Mouse (Mus musculus) kidney, adult 18-20 months (tissue): ENCODE results near the gene Shc2.

Experiments
- DNase-seq: peaks from one replicate; pipeline ENCODE4 v3.0.0; 2021

Gene Shc2

GRCm38 (mm10) chr10:79612192-79613135 lies 25.3 kb downstream of the Shc2 start:
- DNase-seq, result no peak

GRCm38 (mm10) chr10:79611296-79611695 lies 26.4 kb downstream of the Shc2 start:
- DNase-seq, result no peak

- no peak for DNase-seq
These were observed 28.4 kb downstream of the Shc2 start for GRCm38 (mm10) chr10:79609276-79609675.

DNA sequence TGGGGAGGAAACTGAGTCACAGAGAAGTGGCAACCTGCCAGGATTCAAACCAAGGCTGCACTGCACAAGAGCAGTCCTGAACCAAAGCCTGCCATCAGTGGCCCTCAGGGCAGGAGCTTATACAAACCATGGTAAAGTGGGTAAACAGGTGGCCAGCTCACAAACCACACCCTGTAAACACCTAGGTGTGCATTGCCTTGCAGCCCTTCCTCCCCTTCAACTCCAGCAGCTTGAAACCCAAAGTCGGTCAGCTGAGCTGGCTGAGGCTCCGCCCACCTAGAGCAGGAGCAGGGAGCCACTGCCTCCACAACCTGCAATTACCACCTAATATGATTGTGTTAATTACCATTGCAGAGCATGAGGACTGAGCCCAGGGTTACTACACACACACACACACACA lies 29.8 kb downstream of the Shc2 start:
- no peak for DNase-seq

DNA sequence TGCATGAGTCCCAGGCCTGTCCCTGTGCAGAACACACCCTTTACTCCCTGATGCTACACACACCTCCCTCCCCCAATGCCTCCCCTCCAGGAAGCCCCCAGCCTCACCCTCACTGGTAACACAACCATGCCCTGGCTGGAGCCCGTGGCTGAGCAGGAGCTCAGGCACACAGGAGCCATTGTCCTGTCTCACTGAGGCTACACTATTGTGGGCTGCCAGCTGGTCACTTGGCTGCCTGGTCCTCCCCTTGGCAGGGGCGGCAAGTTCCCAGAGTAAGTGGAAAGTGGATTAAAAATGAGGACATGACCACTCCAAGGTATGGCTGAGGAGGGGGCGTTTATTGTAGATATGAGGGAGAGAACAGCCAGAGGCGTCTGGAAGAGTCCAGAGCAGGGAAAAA lies 31.2 kb downstream of the Shc2 start:
- DNase-seq, result no peak

GRCm38 (mm10) chr10:79597936-79598230 lies 39.8 kb downstream of the Shc2 start:
- no peak for DNase-seq

DNA sequence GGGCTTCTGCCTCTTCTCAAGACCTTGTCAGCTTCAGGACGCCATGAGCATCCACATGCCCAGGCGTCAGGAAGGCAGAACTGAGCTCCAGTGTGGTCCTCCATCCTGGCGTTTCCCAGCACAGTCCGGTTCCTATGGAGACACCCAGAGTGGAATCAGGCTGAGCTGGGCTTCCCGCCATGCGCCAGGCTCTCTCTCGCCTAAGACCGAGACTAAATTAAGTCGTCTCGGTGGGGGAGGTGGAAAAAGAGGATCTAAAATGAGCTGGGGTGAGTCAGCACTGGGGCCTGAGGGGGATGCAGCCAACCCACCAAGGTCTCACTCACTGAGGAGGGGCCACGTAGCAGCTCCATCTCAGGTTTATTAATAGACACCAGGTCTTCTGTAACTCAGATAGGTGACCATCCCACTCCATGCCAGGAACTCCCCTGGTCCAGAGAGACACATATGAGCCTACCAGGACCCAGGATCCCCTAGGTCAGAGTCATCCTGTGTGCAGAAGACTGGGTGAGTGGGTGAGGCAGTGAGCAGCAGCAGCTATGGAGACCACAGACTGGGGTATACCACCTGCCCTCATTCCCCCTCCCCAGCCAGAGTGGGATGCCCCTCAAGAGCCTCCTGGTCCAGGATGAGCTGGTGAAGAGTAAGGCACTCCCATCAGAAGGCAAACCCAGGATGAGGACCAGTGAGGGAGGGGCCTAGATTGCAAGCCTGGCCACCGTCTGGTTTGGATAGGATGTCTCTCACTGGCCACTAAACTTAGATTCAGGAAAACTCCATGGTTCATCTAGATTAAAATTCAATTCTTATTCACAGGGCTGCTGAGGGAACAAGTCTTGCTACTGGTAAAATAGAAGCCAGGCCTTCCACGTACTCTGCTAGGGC lies 40.4 kb downstream of the Shc2 start:
- no peak for DNase-seq

DNA sequence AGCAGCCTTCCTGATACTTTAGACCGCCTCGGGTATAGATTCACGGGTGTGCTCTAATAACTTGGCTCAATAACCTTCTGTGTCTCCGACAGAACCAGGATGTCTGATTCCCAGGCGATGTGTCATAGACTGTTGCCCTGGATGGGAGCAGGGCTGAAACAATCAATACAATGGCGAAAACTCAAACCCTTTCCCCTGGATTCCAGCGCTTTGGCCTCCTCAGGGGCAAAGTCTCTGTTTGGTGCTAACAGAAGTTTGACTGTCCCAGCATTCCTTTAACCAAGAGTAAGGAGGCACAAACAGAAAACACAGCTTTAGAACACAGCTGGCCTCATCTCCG lies 42.2 kb downstream of the Shc2 start:
- no peak for DNase-seq

- DNase-seq, result peak; percentile 52
These were observed 42.7 kb downstream of the Shc2 start for GRCm38 (mm10) chr10:79594872-79595589.

- DNase-seq, result no peak
These were observed 43.6 kb downstream of the Shc2 start for GRCm38 (mm10) chr10:79594111-79594510.

DNA sequence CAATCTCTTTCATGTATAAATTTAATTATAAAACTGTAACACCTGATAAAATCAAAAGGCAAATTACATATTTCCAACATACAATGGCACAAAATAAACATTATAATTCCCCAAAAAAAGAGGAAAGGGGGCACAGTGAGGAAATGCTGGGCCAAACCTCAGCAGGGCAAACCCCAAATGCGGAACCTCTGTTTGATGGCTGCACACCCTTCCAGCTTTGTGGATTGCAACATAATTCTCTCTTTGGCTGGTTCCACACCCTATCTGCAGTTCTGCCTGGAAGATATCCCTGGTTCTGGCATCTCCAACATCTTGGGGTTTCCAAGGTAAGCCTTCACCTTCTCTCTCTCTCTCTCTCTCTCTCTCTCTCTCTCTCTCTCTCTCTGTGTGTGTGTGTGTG lies 47.0 kb downstream of the Shc2 start:
- no peak for DNase-seq

- DNase-seq, result no peak
These were observed 50.0 kb downstream of the Shc2 start for GRCm38 (mm10) chr10:79587752-79588126.

- DNase-seq, result no peak
These were observed 50.5 kb downstream of the Shc2 start, which contains the start of gene Theg for GRCm38 (mm10) chr10:79587061-79587751. Gene Theg, minus strand, starts transcription at chr10:79587331.

DNA sequence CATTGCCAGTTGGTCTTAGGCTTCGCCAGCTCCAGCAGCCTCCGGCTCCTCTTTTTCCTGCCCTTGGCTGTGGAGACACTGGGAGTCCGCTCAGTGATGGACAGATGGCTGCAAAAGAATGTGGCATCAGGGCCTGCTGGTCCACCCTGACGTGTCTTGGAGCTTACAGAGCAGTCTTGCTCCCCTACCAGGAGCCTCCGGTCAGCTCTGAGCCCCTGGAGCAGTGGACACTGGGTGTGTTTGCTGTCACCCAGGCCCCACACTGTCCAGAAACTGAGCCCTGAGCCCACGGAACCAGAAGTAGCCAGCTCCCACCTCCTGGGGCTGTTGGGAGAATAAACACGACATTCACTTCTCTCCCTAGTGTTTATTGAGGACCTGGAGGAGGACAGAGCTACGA lies 51.5 kb downstream of the Shc2 start:
- DNase-seq, result no peak

GRCm38 (mm10) chr10:79585723-79586122 lies 52.0 kb downstream of the Shc2 start:
- DNase-seq, result no peak

- DNase-seq, result no peak
These were observed 52.6 kb downstream of the Shc2 start for GRCm38 (mm10) chr10:79585136-79585535.

GRCm38 (mm10) chr10:79584426-79584825 lies 53.3 kb downstream of the Shc2 start:
- DNase-seq, result no peak

GRCm38 (mm10) chr10:79584021-79584420 lies 53.7 kb downstream of the Shc2 start:
- no peak for DNase-seq

GRCm38 (mm10) chr10:79581501-79581900 lies 56.2 kb downstream of the Shc2 start:
- DNase-seq, result no peak

DNA sequence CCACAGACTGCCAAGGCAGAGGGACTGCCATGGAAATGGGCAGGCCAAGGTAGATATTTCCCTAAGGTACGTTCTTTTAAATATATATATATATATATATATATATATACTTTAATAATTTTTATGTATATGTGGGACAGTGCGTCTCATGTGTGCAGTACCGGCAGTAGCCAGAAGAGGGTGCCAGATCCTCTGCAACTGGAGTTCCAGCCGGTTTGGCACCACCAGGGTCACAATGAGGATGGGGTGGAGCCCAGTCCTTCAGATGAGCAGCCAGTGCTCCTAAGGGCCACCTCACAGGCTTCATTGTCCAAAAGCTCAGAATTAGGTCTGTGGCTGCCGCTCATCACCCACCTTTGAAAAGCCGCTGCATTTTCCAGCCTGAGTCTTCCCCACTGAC lies 56.9 kb downstream of the Shc2 start:
- peak; percentile 32 for DNase-seq

GRCm38 (mm10) chr10:79580356-79580755 lies 57.4 kb downstream of the Shc2 start:
- DNase-seq, result no peak

DNA sequence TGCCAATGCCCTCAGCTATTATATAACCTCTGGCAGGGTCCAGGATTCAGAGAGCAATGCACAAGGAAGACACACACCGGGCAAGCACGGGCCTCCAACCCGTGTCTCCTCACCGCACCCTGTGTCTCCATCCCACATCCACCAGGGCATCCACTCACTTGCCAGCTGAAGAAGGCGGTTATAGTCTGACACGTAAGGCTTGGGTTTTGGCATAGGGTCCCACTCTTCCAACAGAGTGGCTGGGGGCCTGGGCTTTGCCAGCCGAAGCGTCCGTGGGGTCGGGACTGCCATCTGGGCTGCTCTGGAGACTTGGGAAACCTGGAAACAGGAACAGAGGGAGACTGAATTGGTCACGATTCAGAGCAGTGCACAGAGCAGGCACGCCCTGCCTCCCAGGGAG lies 57.9 kb downstream of the Shc2 start:
- no peak for DNase-seq

- DNase-seq, result no peak
These were observed 58.8 kb downstream of the Shc2 start for GRCm38 (mm10) chr10:79578891-79579290.
